Mouse (Mus musculus): ENCODE data around the gene Otogl. TPM values are rescaled to one million over a fixed set of nuclear protein-coding genes. Genes with fewer than 3 reads are reported as not detected.

Otogl gene
- polyA plus RNA-seq, 1 experiment from 2014 or later: not detected

DNA sequence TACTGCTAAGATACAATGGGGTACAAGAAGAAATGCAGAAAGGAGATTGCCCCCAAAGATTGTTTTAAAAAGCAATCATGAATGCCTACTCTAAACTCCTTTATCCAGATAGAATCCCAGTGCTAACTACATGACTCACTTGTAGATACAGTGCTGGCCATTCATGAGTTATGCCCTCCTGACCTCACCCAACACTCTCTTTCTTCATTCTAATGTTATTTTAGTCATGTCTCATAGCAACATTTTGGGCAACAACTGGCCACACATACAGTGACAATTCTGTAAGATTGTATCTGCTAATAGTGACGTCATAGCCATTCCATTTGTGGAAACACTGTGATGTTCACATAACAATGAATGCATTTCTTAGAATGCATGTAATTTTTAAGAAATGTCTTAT, 21.6 kb upstream of the Otogl start:
- Histone ChIP-seq H3K9me3 (no peaks in the 10 kb centered on the region), H3K36me3 (replicated peaks) (no peaks in the 10 kb centered on the region), H3K4me1 (no peaks in the 10 kb centered on the region), H3K27ac (no peak overlapping the region), H3K4me3 (no peak overlapping the region), H3K27me3 (ENCODE audit: poor library complexity, severe bottlenecking) (no peaks in the 10 kb centered on the region)
- WGBS: 86% methylated on average over 1 of the region's 1 CpGs
- no peak for DNase-seq (ENCODE audit: extremely low spot score, low spot score)

GRCm38 (mm10) chr10:107931833-107932828, 20.2 kb upstream of the Otogl start:
- no peaks in the 10 kb centered on the region for H3K36me3 ChIP-seq (replicated peaks)
- H3K27me3 ChIP-seq (ENCODE audit: poor library complexity, severe bottlenecking): no peaks in the 10 kb centered on the region
- WGBS: 49% methylated on average over 9 of the region's 10 CpGs
- no peak for DNase-seq (ENCODE audit: extremely low spot score, low spot score)
- no peak overlapping the region for H3K4me3 ChIP-seq
- no peak overlapping the region for H3K27ac ChIP-seq
- no peaks in the 10 kb centered on the region for H3K9me3 ChIP-seq
- H3K4me1 ChIP-seq: no peaks in the 10 kb centered on the region

DNA sequence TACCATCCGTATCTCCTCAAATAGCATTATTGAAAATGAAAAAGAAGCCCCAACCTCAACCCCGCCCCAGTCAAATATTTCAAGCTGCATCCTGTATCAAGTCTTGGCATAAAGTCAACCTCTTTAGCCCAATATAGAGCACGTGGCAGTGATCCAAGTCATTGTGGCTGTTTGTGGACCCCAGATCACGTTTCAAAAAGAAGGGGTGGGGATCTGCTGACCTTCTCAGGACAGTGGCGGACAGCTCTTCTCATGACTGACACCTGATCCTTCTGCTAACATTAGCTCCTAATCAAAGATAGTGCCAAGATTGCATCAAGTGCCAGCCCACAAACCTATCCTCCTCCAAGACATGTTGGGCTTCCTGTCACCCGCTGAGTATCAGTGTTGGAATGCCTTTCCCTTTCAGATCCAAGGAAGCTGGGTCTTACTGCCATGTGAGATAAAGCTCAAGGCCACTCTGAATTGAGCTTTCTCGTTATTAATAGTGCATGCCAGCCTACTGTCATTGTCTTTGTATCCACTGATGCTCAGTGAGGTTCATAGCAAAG, 18.6 kb upstream of the Otogl start:
- Histone ChIP-seq H3K36me3 (replicated peaks) (no peaks in the 10 kb centered on the region), H3K27ac (no peak overlapping the region), H3K4me3 (no peak overlapping the region), H3K27me3 (ENCODE audit: poor library complexity, severe bottlenecking) (no peaks in the 10 kb centered on the region), H3K9me3 (no peaks in the 10 kb centered on the region), H3K4me1 (no peaks in the 10 kb centered on the region)
- 77% methylated on average over 7 of the region's 7 CpGs for WGBS
- DNase-seq (ENCODE audit: extremely low spot score, low spot score): no peak

DNA sequence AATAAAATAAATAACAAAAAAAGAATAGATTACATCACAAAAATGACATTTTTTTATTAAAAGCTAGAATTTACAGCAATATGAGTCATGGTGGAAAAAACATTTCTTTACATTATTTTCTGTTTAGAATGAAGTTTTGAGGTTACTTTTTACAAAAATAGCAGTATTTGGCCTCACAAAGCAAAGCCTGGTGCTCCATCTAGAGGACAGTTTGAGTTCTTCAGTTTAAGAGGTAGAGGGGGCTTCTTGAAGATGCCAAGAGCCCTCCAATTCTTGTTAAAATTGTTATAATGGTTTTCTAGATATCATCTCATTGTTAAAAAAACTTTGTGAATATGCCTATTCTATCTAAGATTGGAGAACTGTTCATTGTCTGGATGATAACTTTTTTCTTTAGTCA, 13.4 kb upstream of the Otogl start:
- H3K4me1 ChIP-seq: no peaks in the 10 kb centered on the region
- H3K27me3 ChIP-seq (ENCODE audit: poor library complexity, severe bottlenecking): no peaks in the 10 kb centered on the region
- no peak overlapping the region for H3K4me3 ChIP-seq
- H3K36me3 ChIP-seq (replicated peaks): no peaks in the 10 kb centered on the region
- H3K9me3 ChIP-seq: no peaks in the 10 kb centered on the region
- H3K27ac ChIP-seq: no peak overlapping the region
- DNase-seq (ENCODE audit: extremely low spot score, low spot score): no peak

DNA sequence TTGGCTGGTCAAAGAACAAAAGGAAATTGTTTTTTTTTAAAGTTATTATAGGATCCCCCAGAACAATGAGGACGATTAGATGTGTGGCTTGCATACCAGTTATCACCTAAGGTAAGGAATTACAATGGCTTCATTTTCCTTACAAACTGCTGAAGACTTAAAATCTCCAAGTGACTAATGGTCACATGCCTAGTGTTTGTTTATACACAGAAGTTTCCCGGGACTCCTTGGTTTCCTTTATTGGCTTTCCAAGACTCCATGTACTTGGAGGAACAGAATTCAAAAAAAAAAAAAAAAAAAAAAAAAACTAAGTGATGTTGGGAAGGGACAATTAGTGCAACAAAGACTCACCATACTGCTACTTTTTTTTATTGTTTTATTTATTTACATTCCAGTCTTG, 11.9 kb upstream of the Otogl start:
- 77% methylated on average over 2 of the region's 2 CpGs for WGBS
- no peak overlapping the region for H3K27ac ChIP-seq
- DNase-seq (ENCODE audit: extremely low spot score, low spot score): no peak
- H3K4me1 ChIP-seq: no peaks in the 10 kb centered on the region
- no peaks in the 10 kb centered on the region for H3K27me3 ChIP-seq (ENCODE audit: poor library complexity, severe bottlenecking)
- H3K36me3 ChIP-seq (replicated peaks): no peaks in the 10 kb centered on the region
- H3K9me3 ChIP-seq: no peaks in the 10 kb centered on the region
- H3K4me3 ChIP-seq: no peak overlapping the region

DNA sequence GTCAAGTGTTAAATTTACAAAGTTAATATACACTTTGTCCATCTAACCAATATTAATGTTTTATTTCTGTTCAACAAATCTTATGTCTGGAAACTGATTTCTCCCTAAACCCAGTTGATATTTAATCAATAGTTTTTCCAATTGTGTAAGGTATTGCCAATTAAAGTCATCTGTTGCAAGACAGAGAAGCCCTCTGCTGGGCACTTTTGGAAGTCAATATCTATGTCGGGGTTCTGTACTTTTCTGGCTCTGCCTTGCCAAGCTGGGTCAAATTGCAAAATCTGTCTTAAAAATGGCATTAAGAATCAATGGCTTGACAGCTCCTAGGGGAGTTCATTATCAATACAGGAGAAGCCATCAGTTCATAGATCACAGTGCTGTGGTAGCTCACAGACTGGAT, 10.8 kb upstream of the Otogl start:
- no peak overlapping the region for H3K4me3 ChIP-seq
- no peaks in the 10 kb centered on the region for H3K4me1 ChIP-seq
- H3K36me3 ChIP-seq (replicated peaks): no peaks in the 10 kb centered on the region
- 27% methylated on average over 1 of the region's 1 CpGs for WGBS
- no peak overlapping the region for H3K27ac ChIP-seq
- H3K27me3 ChIP-seq (ENCODE audit: poor library complexity, severe bottlenecking): no peaks in the 10 kb centered on the region
- H3K9me3 ChIP-seq: no peaks in the 10 kb centered on the region
- no peak for DNase-seq (ENCODE audit: extremely low spot score, low spot score)

DNA sequence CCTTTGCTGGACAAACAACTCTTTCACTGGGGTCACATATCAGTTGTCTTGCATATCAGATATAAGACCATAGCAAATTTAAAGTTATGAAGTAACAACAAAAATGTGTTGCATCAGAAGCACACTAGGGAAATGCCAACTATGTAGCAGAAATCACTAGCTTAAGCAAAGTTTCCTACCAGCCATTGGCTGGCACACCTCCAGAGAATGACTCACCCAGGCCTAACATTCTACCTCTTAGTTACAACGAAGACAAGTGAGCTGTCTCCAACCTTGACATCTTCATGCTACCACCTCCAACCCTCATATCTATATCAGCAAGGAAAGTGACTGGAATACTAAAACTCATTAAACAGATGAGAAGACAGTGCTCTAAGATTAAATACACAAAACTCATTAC, 9.6 kb upstream of the Otogl start:
- Histone ChIP-seq H3K4me3 (no peak overlapping the region), H3K27me3 (ENCODE audit: poor library complexity, severe bottlenecking) (no peaks in the 10 kb centered on the region), H3K27ac (no peak overlapping the region), H3K4me1 (no peaks in the 10 kb centered on the region), H3K36me3 (replicated peaks) (no peaks in the 10 kb centered on the region), H3K9me3 (no peaks in the 10 kb centered on the region)
- WGBS: 74% methylated on average over 1 of the region's 1 CpGs
- no peak for DNase-seq (ENCODE audit: extremely low spot score, low spot score)

DNA sequence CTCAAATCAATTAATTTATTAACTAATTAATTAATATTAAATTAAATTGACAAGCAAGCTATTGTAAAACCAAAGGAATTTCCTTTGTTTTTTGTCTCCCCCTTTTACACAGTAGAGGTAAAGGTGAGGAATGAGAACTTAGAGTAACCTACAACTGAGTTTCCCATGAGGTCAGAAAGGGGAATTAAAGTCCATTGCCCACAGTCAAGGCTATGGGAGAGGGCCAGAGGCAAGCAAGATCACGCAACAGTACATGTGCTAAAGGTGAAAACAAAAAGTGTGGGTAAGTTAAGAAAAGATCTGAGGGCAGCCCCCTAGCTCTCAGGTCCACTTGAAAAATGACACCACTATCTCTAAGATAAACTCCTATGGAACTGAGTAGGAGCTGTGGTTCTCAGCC, 9.2 kb upstream of the Otogl start:
- DNase-seq (ENCODE audit: extremely low spot score, low spot score): no peak
- Histone ChIP-seq H3K4me1 (no peaks in the 10 kb centered on the region), H3K36me3 (replicated peaks) (no peaks in the 10 kb centered on the region), H3K27ac (no peak overlapping the region), H3K9me3 (no peaks in the 10 kb centered on the region), H3K4me3 (no peak overlapping the region), H3K27me3 (ENCODE audit: poor library complexity, severe bottlenecking) (no peaks in the 10 kb centered on the region)
- 82% methylated on average over 1 of the region's 1 CpGs for WGBS

DNA sequence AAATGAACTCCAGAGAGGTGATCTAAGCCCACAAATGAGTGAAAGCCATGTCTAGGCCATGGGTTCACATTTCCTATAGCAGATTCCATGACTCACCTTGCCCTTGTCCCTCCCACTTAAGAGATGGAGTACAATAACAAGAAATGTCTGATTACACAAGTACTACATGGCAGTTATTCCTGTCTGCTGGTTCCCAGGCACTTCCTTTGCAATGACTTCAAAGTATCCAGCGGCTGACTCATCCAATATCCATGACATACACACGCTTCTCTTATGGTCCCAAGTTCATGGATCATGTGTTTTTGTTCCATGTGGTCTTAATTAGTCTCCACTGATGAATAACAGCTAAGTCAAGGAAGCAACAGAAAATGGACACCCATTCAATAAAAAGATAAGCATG, 1.1 kb upstream of the Otogl start:
- Histone ChIP-seq H3K27ac (no peak overlapping the region), H3K4me3 (no peak overlapping the region), H3K4me1 (no peaks in the 10 kb centered on the region), H3K9me3 (0 out of 2 replicates have a peak, but pooled peaks cover under 1% of the 10 kb centered on the region), H3K36me3 (replicated peaks) (no peaks in the 10 kb centered on the region), H3K27me3 (ENCODE audit: poor library complexity, severe bottlenecking) (no peaks in the 10 kb centered on the region)
- no peak for DNase-seq (ENCODE audit: extremely low spot score, low spot score)
- WGBS: 80% methylated on average over 2 of the region's 2 CpGs

DNA sequence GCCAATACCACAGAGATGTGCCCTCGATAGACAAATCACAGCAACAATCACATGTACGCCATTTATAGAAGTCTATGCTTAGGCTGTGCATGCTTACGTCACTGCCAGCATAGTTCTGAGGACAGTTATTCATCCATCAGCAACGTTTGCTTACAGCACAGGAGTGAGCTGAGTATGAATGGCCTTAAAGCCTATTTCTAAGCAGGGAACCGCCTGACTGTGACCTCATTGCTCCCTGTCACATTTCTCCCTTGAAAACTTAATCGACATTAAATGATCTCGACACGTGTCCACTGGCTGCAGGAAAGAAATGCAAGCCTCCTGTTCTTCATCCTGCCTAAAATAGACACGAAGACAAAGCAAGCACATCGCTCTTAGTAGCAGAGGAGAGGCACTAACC, 5.5 kb downstream of the Otogl start:
- Histone ChIP-seq H3K27me3 (ENCODE audit: poor library complexity, severe bottlenecking) (no peaks in the 10 kb centered on the region), H3K27ac (no peak overlapping the region), H3K4me3 (no peak overlapping the region), H3K36me3 (replicated peaks) (no peaks in the 10 kb centered on the region), H3K9me3 (0 out of 2 replicates have a peak, but pooled peaks cover 4% of the 10 kb centered on the region), H3K4me1 (no peaks in the 10 kb centered on the region)
- no peak for DNase-seq (ENCODE audit: extremely low spot score, low spot score)
- 89% methylated on average over 10 of the region's 10 CpGs for WGBS

- Histone ChIP-seq H3K27ac (no peak overlapping the region), H3K27me3 (ENCODE audit: poor library complexity, severe bottlenecking) (no peaks in the 10 kb centered on the region), H3K9me3 (0 out of 2 replicates have a peak, but pooled peaks cover 4% of the 10 kb centered on the region), H3K36me3 (replicated peaks) (no peaks in the 10 kb centered on the region), H3K4me1 (no peaks in the 10 kb centered on the region), H3K4me3 (no peak overlapping the region)
- no peak for DNase-seq (ENCODE audit: extremely low spot score, low spot score)
- 90% methylated on average over 7 of the region's 7 CpGs for WGBS
These were observed 6.5 kb downstream of the Otogl start for GRCm38 (mm10) chr10:107905274-107906034.

DNA sequence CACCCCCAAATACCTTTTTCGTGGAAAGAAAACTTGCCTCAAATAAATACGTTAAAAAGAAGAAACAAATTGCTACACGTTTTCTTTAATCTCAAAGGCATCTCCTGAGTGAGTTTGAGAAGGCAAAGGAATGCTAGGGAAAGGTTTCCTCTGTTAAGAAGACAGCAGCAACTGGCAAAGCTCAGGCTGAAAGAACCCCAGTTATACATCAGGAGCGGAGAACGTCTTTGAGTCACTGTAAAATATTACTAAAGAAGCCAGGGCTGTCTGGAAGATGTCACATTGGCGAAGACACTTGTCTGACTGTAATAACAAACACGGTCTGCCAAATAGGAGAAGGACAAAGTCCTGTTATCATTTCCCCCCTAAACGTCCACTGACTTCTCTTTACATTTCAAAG, 10.0 kb downstream of the Otogl start:
- Histone ChIP-seq H3K36me3 (replicated peaks) (no peaks in the 10 kb centered on the region), H3K9me3 (no peaks in the 10 kb centered on the region), H3K27me3 (ENCODE audit: poor library complexity, severe bottlenecking) (no peaks in the 10 kb centered on the region), H3K27ac (no peak overlapping the region), H3K4me1 (no peaks in the 10 kb centered on the region), H3K4me3 (no peak overlapping the region)
- DNase-seq (ENCODE audit: extremely low spot score, low spot score): no peak
- WGBS: 92% methylated on average over 8 of the region's 8 CpGs
